Comparison of ENCODE assay signal across 21 mouse cellular contexts in the genomic region with DNA sequence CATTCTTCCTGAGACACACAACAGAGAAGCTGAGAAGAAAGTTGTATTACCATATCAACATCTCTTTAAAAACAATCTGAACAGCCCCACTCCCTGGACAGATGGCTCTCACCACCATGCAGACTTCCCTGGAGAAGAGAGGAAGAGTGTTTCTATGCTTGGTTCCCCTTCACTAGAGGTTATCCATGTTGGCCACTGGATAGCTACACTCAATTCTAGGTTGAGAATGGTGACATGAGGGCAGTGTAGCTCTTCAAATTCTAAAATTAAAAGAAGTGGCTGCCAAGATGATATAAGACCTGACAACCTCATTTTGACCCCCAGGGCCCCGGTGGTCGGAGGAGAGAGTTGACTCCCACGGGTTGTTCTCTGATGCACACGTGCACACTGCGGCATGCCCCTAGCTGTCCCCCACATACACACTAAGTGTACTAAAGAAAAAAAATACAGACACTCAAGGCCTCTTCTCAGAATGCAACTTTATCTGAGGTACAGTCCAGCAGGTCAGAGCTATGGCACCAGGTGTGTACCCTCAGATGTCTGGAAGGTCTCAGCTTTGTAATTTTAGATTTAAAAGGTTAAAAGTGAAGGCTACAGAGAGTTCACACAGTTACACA.
DNase-seq lines count a peak whose midpoint lies in the region; ATAC-seq and TF ChIP-seq lines count a peak whose summit lies in the region.
"Had no signal": no experiment of that assay in that cellular context is flagged by ENCODE, and none has a peak within 500 bp of the region (broad histone marks: within the 10 kb centered on the region; RNA-seq: fewer than 3 reads in every experiment).

No protein-coding gene starts in this region.

- no peak for TF ChIP-seq POLR2A in kidney, adult 2 months (IDR thresholded peaks at IDR 0.05; ENCODE audit: low read depth, low read length)
- no peak for TF ChIP-seq POLR2A in CH12.LX (IDR thresholded peaks at IDR 0.05; ENCODE audit: low read depth, low read length)

- DNase-seq in kidney, adult 2 months, result no peak
- DNase-seq in kidney, postnatal 4 days, result no peak
- peak; percentile 4 for DNase-seq in limb, embryonic 11.5 days (ENCODE audit: low spot score)
- no peak for DNase-seq in limb, embryonic 10.5 days (ENCODE audit: low spot score)
- no peak for DNase-seq in CH12.LX (ENCODE audit: extremely low read depth)
- DNase-seq: adrenal gland, adult 2 months; adrenal gland, postnatal 10 days; adrenal gland, postnatal 25 days; B cell, adult 2 months; cerebellum, adult 11 months; cerebellum, adult 2 months; cerebellum, adult 9-10 months; cerebellum, postnatal 10 days; cerebellum, postnatal 25 days had no signal

- ATAC-seq in kidney, embryonic 14.5 days (ENCODE audit: low FRiP score, low TSS enrichment), result peak; percentile 70
- ATAC-seq in kidney, embryonic 16.5 days (ENCODE audit: low FRiP score, low TSS enrichment), result peak; percentile 51; the same call in 1 of the 2 replicates
- ATAC-seq in limb, embryonic 11.5 days (ENCODE audit: insufficient number of reproducible peaks, low FRiP score, low TSS enrichment, low read depth), result no peak
- ATAC-seq: CD4-positive, CD25-positive, alpha-beta regulatory T cell, adult 4 months; forebrain, embryonic 13.5 days; forebrain, embryonic 15.5 days had no signal

- no peak overlapping the region for H3K27ac ChIP-seq in kidney, embryonic 14.5 days (ENCODE audit: low read depth, low read length)
- no peak overlapping the region for H3K27ac ChIP-seq in kidney, adult 2 months (ENCODE audit: insufficient read depth, low read depth, low read length)
- no peak overlapping the region for H3K27ac ChIP-seq in kidney, embryonic 16.5 days (ENCODE audit: low read length)
- H3K27ac ChIP-seq in limb, embryonic 11.5 days (replicated peaks; ENCODE audit: low read depth, low read length), result no peak overlapping the region
- no peak overlapping the region for H3K27ac ChIP-seq in limb, embryonic 10.5 days
- no peak overlapping the region for H3K27ac ChIP-seq in CH12.LX (ENCODE audit: insufficient read depth, low read depth)
- H3K27ac ChIP-seq: embryonic facial prominence, embryonic 10.5 days; embryonic facial prominence, embryonic 12.5 days; forebrain, embryonic 13.5 days; forebrain, embryonic 15.5 days had no signal

- no peak for TF ChIP-seq RAD21 in CH12.LX (IDR thresholded peaks at IDR 0.05; ENCODE audit: low read depth, low read length)

- no peaks in the 10 kb centered on the region for H3K4me1 ChIP-seq in kidney, embryonic 14.5 days (ENCODE audit: control insufficient read depth, insufficient read depth, low read length)
- no peaks in the 10 kb centered on the region for H3K4me1 ChIP-seq in kidney, adult 2 months (ENCODE audit: control insufficient read depth, insufficient read depth, low read length)
- H3K4me1 ChIP-seq in kidney, embryonic 16.5 days (ENCODE audit: insufficient read depth, low read length), result no peaks in the 10 kb centered on the region
- H3K4me1 ChIP-seq in limb, embryonic 11.5 days (ENCODE audit: control insufficient read depth, insufficient read depth, low read length), result no peaks in the 10 kb centered on the region
- no peaks in the 10 kb centered on the region for H3K4me1 ChIP-seq in limb, embryonic 10.5 days
- peaks cover 30 to 93% of the 10 kb centered on the region in 2 experiments for H3K4me1 ChIP-seq in CH12.LX (ENCODE audit: control insufficient read depth in 1 of 2, insufficient read depth in 2 of 2)
- H3K4me1 ChIP-seq: embryonic facial prominence, embryonic 12.5 days; forebrain, embryonic 13.5 days; forebrain, embryonic 15.5 days had no signal

- in situ Hi-C loops in CH12.LX (cut with MboI; ENCODE audit: low pct_ligation_motif_present, low pct_unique_long_range_greater_than_20kb, low sequenced_read_pairs), result no loop called here

- no peaks in the 10 kb centered on the region for H3K36me3 ChIP-seq in kidney, embryonic 14.5 days (ENCODE audit: control insufficient read depth, insufficient read depth, low read length)
- H3K36me3 ChIP-seq in kidney, adult 2 months (ENCODE audit: control insufficient read depth, insufficient read depth, low read length), result no peaks in the 10 kb centered on the region
- H3K36me3 ChIP-seq in kidney, embryonic 16.5 days (ENCODE audit: insufficient read depth, low read length), result no peaks in the 10 kb centered on the region
- no peaks in the 10 kb centered on the region for H3K36me3 ChIP-seq in limb, embryonic 11.5 days (ENCODE audit: control insufficient read depth, insufficient read depth, low read length)
- H3K36me3 ChIP-seq in limb, embryonic 10.5 days, result no peaks in the 10 kb centered on the region
- peaks cover 0 to 37% of the 10 kb centered on the region in 2 experiments for H3K36me3 ChIP-seq in CH12.LX (replicated peaks in 1 of 2; ENCODE audit: control insufficient read depth in 1 of 2, insufficient read depth in 1 of 2, low read length in 1 of 2)
- H3K36me3 ChIP-seq: embryonic facial prominence, embryonic 10.5 days; embryonic facial prominence, embryonic 12.5 days; forebrain, embryonic 15.5 days had no signal

- no peak overlapping the region for H3K9ac ChIP-seq in kidney, embryonic 14.5 days (ENCODE audit: low read depth, low read length)
- H3K9ac ChIP-seq in kidney, embryonic 16.5 days (replicated peaks; ENCODE audit: low read length), result no peak overlapping the region
- H3K9ac ChIP-seq in limb, embryonic 11.5 days (ENCODE audit: low read length), result no peak overlapping the region
- H3K9ac ChIP-seq in CH12.LX (ENCODE audit: insufficient read depth, low read depth), result peak overlapping the region; percentile 11; the same call in 1 of the 2 replicates
- H3K9ac ChIP-seq: embryonic facial prominence, embryonic 12.5 days; forebrain, embryonic 13.5 days; forebrain, embryonic 15.5 days had no signal

- H3K4me2 ChIP-seq in kidney, embryonic 14.5 days (replicated peaks; ENCODE audit: low read depth, low read length), result no peak overlapping the region
- no peak overlapping the region for H3K4me2 ChIP-seq in kidney, embryonic 16.5 days (replicated peaks; ENCODE audit: low read depth, low read length)
- no peak overlapping the region for H3K4me2 ChIP-seq in limb, embryonic 11.5 days (ENCODE audit: low read depth, severe bottlenecking)
- peak overlapping the region; percentile 33; the same call in 1 of the 2 replicates for H3K4me2 ChIP-seq in CH12.LX (ENCODE audit: insufficient read depth, low read depth, poor library complexity, severe bottlenecking)
- H3K4me2 ChIP-seq: embryonic facial prominence, embryonic 12.5 days; forebrain, embryonic 13.5 days; forebrain, embryonic 15.5 days had no signal

- H3K27me3 ChIP-seq in kidney, embryonic 14.5 days (ENCODE audit: control insufficient read depth, insufficient read depth, low read length), result no peaks in the 10 kb centered on the region
- H3K27me3 ChIP-seq in kidney, adult 2 months (replicated peaks; ENCODE audit: control insufficient read depth, insufficient read depth, low read length), result no peaks in the 10 kb centered on the region
- H3K27me3 ChIP-seq in kidney, embryonic 16.5 days (ENCODE audit: insufficient read depth, low read length), result no peaks in the 10 kb centered on the region
- no peaks in the 10 kb centered on the region for H3K27me3 ChIP-seq in limb, embryonic 11.5 days (ENCODE audit: control insufficient read depth, insufficient read depth, low read length)
- no peaks in the 10 kb centered on the region for H3K27me3 ChIP-seq in limb, embryonic 10.5 days (ENCODE audit: low read depth, poor library complexity, severe bottlenecking)
- H3K27me3 ChIP-seq in CH12.LX (replicated peaks), result no peaks in the 10 kb centered on the region
- H3K27me3 ChIP-seq: embryonic facial prominence, embryonic 12.5 days; forebrain, embryonic 13.5 days; forebrain, embryonic 15.5 days had no signal

- dilution Hi-C loops in CH12.LX (cut with MboI; ENCODE audit: extremely low pct_ligation_motif_present, extremely low pct_unique_long_range_greater_than_20kb, low sequenced_read_pairs), result no loop called here

- no peak overlapping the region for H3K4me3 ChIP-seq in kidney, embryonic 14.5 days (ENCODE audit: low read length)
- no peak overlapping the region for H3K4me3 ChIP-seq in kidney, adult 2 months (ENCODE audit: insufficient read depth, low read depth, low read length)
- H3K4me3 ChIP-seq in kidney, embryonic 16.5 days (ENCODE audit: low read length), result no peak overlapping the region
- no peak overlapping the region for H3K4me3 ChIP-seq in limb, embryonic 11.5 days (ENCODE audit: low read depth, low read length)
- H3K4me3 ChIP-seq in limb, embryonic 10.5 days, result no peak overlapping the region
- H3K4me3 ChIP-seq in CH12.LX (replicated peaks in 1 of 3; ENCODE audit: low read depth in 2 of 3, low read length in 2 of 3, poor library complexity in 1 of 3), result no peak overlapping the region
- H3K4me3 ChIP-seq: embryonic facial prominence, embryonic 10.5 days; embryonic facial prominence, embryonic 12.5 days; forebrain, embryonic 13.5 days; forebrain, embryonic 15.5 days had no signal

- WGBS in kidney, embryonic 14.5 days, result 19% methylated on average over 5 of the region's 5 CpGs
- 45% methylated on average over 5 of the region's 5 CpGs for WGBS in kidney, adult 2 months
- whole genome bisulfite sequencing in kidney, embryonic 16.5 days, result 20% methylated on average over 5 of the region's 5 CpGs
- WGBS in limb, embryonic 11.5 days, result 76% methylated on average over 5 of the region's 5 CpGs
- 74% methylated on average over 5 of the region's 5 CpGs for WGBS in limb, embryonic 10.5 days

- no peak for TF ChIP-seq CTCF in kidney, adult 2 months (conservative IDR thresholded peaks at IDR 0.05; ENCODE audit: insufficient read depth, insufficient read length, low read depth, low read length)
- TF ChIP-seq CTCF in CH12.LX (conservative IDR thresholded peaks at IDR 0.05 in 1 of 2, IDR thresholded peaks at IDR 0.05 in 1 of 2; ENCODE audit: low read depth in 2 of 2, low read length in 2 of 2), result no peak

- H3K79me2 ChIP-seq in CH12.LX (replicated peaks; ENCODE audit: control insufficient read depth, extremely low read depth, insufficient read depth, poor library complexity, severe bottlenecking), result peaks cover 6% of the 10 kb centered on the region

- no peak for TF ChIP-seq EP300 in CH12.LX (IDR thresholded peaks at IDR 0.05; ENCODE audit: low read length)

- no peaks in the 10 kb centered on the region for H3K9me3 ChIP-seq in kidney, embryonic 14.5 days (ENCODE audit: control insufficient read depth, low read length)
- no peaks in the 10 kb centered on the region for H3K9me3 ChIP-seq in kidney, embryonic 16.5 days (ENCODE audit: low read length)
- no peaks in the 10 kb centered on the region for H3K9me3 ChIP-seq in limb, embryonic 11.5 days (ENCODE audit: control insufficient read depth, low read length)
- H3K9me3 ChIP-seq in limb, embryonic 10.5 days (replicated peaks), result no peaks in the 10 kb centered on the region
- no peaks in the 10 kb centered on the region for H3K9me3 ChIP-seq in CH12.LX (replicated peaks; ENCODE audit: low read length)
- H3K9me3 ChIP-seq: embryonic facial prominence, embryonic 10.5 days; embryonic facial prominence, embryonic 12.5 days; forebrain, embryonic 13.5 days; forebrain, embryonic 15.5 days had no signal

TF ChIP-seq in CH12.LX, 34 proteins besides CTCF, POLR2A, EP300 and RAD21:
- no peak for TF ChIP-seq ZC3H11A (IDR thresholded peaks at IDR 0.05; ENCODE audit: low read depth, low read length)
- no peak for TF ChIP-seq TBP (conservative IDR thresholded peaks at IDR 0.05; ENCODE audit: low read depth, low read length)
- TF ChIP-seq CHD1 (IDR thresholded peaks at IDR 0.05; ENCODE audit: low read depth, low read length), result no peak
